Mouse (Mus musculus): ENCODE measurements around the gene Nsg1. TPM values are rescaled to one million over a fixed set of nuclear protein-coding genes. Genes with fewer than 3 reads are reported as not detected.

The Nsg1 gene
- total RNA-seq, 4 experiments from 2014 or later, result 0.63 to 1.8 (median 1.4) TPM

Other genes with a start within 250 kb of the Nsg1 start
- gene Stx18, start 121.2 kb downstream of the Nsg1 start, total RNA-seq (2022), result 10 to 100 TPM; 10.6 to 13.3 (median 12.6) TPM
- gene Zbtb49, start 60.5 kb upstream of the Nsg1 start, total RNA-seq (2022), result 1 to 10 TPM; 2.4 to 3.8 (median 3.3) TPM
- gene Lyar, start 60.6 kb upstream of the Nsg1 start, total RNA-seq (2022), result 10 to 100 TPM; 17.2 to 25.7 (median 19.4) TPM
- 1 to 10 TPM; 6.7 to 8.2 (median 7.1) TPM for gene Tmem128, start 100.3 kb upstream of the Nsg1 start, total RNA-seq (2022)
- gene Otop1, start 116.1 kb upstream of the Nsg1 start, total RNA-seq (2022), result under 1 TPM; 0.19 to 0.38 (median 0.29) TPM
- not detected for gene Drd5, start 159.5 kb upstream of the Nsg1 start, total RNA-seq (2022)